Mouse (Mus musculus) heart, embryonic 11.5 days (tissue): Measurements from ENCODE around the gene Pitpna. TPM values are rescaled to one million over a fixed set of nuclear protein-coding genes. Genes with fewer than 3 reads are reported as not detected.

Source experiments
- ATAC-seq: fragments of 200-750 bp; cut with Nextera tagmentation; replicated peaks from 2 replicates; pipeline ENCODE4 v1.8.0; 2017; ENCODE audit warnings: moderate library complexity; ENCODE audit not compliant: insufficient number of reproducible peaks, low FRiP score, low TSS enrichment
- H3K27ac ChIP-seq: fragments of 300-500 bp; sonication (generic); 2 replicates; pipeline ENCODE4 v1.5.1; 2014; ENCODE audit warnings: mild to moderate bottlenecking, low read depth, low read length
- H3K27me3 ChIP-seq: fragments of 300-500 bp; sonication (generic); 2 replicates; pipeline ENCODE4 v1.6.1; 2014; ENCODE audit warnings: mild to moderate bottlenecking, low read length, mixed read lengths; ENCODE audit not compliant: control insufficient read depth, insufficient read depth
- H3K36me3 ChIP-seq: fragments of 300-500 bp; sonication (generic); 2 replicates; pipeline ENCODE4 v1.6.1; 2014; ENCODE audit warnings: mild to moderate bottlenecking, low read length, moderate library complexity, mixed read lengths; ENCODE audit not compliant: control insufficient read depth, insufficient read depth
- H3K4me1 ChIP-seq: fragments of 300-500 bp; sonication (generic); 2 replicates; pipeline ENCODE4 v1.6.1; 2014; ENCODE audit warnings: low read length; ENCODE audit not compliant: control insufficient read depth, insufficient read depth
- H3K4me2 ChIP-seq: fragments of 300-500 bp; sonication (generic); 2 replicates; pipeline ENCODE4 v1.6.1; 2014; ENCODE audit warnings: mild to moderate bottlenecking, moderate library complexity
- H3K4me3 ChIP-seq: fragments of 300-500 bp; sonication (generic); 2 replicates; pipeline ENCODE4 v1.5.1; 2014; ENCODE audit warnings: low read depth, low read length
- H3K9ac ChIP-seq: fragments of 300-500 bp; sonication (generic); 2 replicates; pipeline ENCODE4 v1.6.1; 2014; ENCODE audit warnings: mild to moderate bottlenecking, low read depth, low read length, moderate library complexity
- H3K9me3 ChIP-seq: fragments of 300-500 bp; sonication (generic); replicated peaks from 2 replicates; pipeline ENCODE4 v1.6.1; 2016; ENCODE audit warnings: low read length; ENCODE audit not compliant: control insufficient read depth
- WGBS: fragments of 180-500 bp; shearing (Covaris S2); extraction: QIAGEN DNeasy Blood & Tissue Kit; methylation state at CpG from one replicate; pipeline ENCODE4 v1.1.7; 2014; ENCODE audit not compliant: insufficient replicate concordance; 5-methylcytosine and 5-hydroxymethylcytosine counted together
- polyA plus RNA-seq: library from polyadenylated mRNA; unstranded; fragments of >200 nt; fragmentation: Nextera tagmentation; extraction: Ambion mirVana; gene quantifications from 2 replicates; pipeline ENCODE4 v1.2.1, GENCODE M21; 2014

The Pitpna gene
- polyA plus RNA-seq, 1 experiment from 2014 or later: 59.7 TPM

DNA sequence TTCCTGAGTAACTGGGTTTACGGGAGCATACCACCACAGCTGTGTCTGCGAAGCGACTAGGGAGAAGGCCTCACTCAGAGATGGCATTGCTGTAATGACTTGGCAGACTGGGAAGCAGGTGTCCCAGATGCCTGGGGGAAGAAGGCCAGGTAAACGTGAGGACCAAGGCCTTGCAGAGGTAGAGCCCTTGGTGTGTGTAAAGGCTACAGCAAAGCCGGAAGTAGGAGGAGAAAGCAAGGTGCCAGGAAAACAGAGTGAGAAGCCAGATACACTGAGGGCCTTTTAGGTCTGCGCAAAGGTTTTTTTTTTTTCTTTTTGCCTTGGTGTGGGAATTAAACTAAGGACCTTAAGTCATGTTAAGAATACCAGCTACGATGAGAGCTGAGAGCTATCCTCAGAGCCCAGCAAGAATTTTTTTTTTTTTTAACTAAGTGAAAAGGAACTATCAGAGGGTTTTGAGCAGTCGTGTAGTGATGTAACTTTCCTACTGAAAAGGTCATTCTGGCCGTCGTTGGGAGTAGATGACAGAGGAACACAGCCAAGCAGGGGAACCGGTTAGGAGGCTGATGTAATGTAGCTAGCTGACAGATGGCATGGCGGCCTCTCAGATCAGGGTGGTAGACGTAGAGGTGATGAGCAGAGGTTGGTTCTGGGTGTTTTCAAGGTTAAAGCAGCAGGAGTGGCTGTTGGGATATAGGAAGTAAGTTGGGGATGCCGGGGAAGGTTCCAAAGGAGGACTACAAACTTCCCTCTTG lies 71.3 kb downstream of the Pitpna start:
- Histone ChIP-seq H3K27me3 (no peaks in the 10 kb centered on the region), H3K4me2 (no peak overlapping the region), H3K4me3 (no peak overlapping the region), H3K9me3 (no peaks in the 10 kb centered on the region), H3K9ac (no peak overlapping the region), H3K36me3 (peaks cover 35% of the 10 kb centered on the region), H3K27ac (no peak overlapping the region), H3K4me1 (peaks cover 26% of the 10 kb centered on the region)
- no peak for ATAC-seq
- 83% methylated on average over 14 of the region's 14 CpGs for WGBS

DNA sequence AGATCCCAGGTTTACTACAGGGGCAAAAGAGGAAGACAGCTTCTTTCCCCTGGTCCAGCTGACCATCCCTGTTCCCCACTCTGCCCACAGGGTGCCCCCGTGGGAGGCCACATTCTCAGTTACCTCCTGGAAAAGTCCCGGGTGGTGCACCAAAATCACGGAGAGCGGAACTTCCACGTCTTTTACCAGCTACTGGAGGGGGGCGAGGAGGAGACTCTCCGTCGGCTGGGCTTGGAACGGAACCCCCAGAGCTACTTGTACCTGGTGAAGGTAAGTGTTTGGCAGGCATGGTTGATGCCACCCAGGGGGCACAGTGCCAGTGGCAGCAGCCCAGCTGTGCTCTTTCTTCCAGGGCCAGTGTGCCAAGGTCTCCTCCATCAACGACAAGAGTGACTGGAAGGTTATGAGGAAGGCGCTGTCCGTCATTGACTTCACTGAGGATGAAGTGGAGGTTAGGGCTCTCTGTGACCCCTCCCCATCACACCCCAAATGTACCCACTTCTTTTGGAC lies 72.2 kb downstream of the Pitpna start:
- Histone ChIP-seq H3K4me1 (peaks cover 17% of the 10 kb centered on the region), H3K9me3 (no peaks in the 10 kb centered on the region), H3K4me2 (no peak overlapping the region), H3K4me3 (no peak overlapping the region), H3K27ac (no peak overlapping the region), H3K9ac (no peak overlapping the region), H3K27me3 (no peaks in the 10 kb centered on the region), H3K36me3 (peaks cover 39% of the 10 kb centered on the region)
- no peak for ATAC-seq
- WGBS: 93% methylated on average over 12 of the region's 12 CpGs

DNA sequence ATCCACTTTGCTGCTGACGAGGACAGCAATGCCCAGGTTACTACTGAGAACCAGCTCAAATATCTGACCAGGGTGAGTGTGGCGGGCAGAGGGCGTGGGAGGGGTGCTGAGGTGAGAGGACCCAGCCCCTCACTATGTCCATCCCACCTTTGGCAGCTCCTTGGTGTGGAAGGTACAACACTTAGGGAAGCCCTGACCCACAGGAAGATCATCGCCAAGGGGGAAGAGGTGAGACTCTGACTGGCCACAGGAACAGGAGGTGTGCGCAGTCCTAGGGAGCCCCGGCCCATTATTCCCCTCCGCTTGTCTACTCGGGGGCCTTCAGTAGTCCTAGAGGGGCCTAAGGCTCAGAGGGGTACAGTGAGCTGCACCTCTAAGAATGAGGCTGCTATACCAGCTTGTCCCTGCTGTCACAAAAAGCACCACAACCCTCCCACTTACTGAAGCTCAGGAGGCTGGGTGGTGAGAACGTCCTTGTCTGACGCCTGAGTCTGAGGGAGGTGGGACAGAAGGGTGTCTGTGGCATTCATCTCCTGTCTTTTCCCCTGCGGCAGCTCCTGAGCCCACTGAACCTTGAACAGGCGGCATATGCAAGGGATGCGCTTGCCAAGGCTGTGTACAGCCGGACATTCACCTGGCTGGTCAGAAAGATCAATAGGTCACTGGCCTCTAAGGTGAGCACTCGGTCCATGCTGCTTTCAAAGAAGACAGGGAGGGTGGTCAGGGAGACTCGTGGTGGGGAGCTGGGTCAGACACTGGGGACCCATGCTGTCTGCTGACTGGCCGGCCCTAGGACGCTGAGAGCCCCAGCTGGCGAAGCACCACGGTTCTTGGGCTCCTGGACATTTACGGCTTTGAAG lies 73.3 kb downstream of the Pitpna start:
- H3K27ac ChIP-seq: no peak overlapping the region
- H3K4me1 ChIP-seq: peaks cover 13% of the 10 kb centered on the region
- H3K27me3 ChIP-seq: no peaks in the 10 kb centered on the region
- ATAC-seq: no peak
- no peaks in the 10 kb centered on the region for H3K9me3 ChIP-seq
- H3K36me3 ChIP-seq: peaks cover 48% of the 10 kb centered on the region
- H3K4me2 ChIP-seq: no peak overlapping the region
- H3K9ac ChIP-seq: no peak overlapping the region
- no peak overlapping the region for H3K4me3 ChIP-seq
- 90% methylated on average over 21 of the region's 21 CpGs for WGBS

DNA sequence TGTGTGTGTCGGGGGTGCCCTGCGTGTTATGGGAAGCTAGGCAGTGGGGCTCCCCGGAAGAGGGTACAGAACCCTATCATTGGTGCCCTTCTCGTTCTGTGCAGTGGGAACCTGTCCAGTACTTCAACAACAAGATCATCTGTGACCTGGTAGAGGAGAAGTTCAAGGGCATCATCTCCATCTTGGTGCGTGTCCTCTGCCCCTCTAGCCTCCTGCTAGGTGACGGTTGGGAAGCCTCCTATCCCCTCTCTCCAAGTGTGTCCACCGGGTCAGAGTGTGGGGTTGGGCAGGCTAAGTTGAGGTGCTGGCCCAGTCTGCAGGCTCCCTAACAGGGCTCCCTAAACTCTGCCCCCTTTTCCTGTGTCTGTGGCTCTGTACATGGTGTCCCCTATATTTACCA lies 74.2 kb downstream of the Pitpna start:
- no peak overlapping the region for H3K27ac ChIP-seq
- H3K27me3 ChIP-seq: no peaks in the 10 kb centered on the region
- no peaks in the 10 kb centered on the region for H3K9me3 ChIP-seq
- no peak overlapping the region for H3K4me3 ChIP-seq
- H3K36me3 ChIP-seq: peaks cover 56% of the 10 kb centered on the region
- H3K4me2 ChIP-seq: no peak overlapping the region
- peaks cover 3% of the 10 kb centered on the region for H3K4me1 ChIP-seq
- WGBS: 93% methylated on average over 7 of the region's 7 CpGs
- H3K9ac ChIP-seq: no peak overlapping the region
- ATAC-seq: no peak

DNA sequence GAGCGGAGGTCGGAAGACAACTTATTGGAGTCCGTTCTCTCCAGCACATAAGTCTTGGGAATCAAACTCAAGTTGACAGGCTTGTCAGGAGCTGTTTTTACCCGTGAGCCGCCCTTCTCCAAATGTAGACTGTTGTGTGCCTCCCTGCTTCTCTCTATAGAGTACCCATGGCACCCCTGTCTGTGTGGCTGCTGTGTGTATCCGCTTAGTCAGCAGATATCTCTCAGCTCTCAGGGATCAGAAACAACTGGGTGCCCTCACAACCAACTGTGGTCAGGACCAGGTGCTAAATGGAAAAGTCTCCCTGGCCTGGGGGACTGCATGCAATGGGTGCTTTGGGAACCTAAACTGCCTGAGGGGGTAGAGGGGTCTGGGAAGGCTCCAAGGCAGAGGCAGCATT lies 78.4 kb downstream of the Pitpna start:
- ATAC-seq: no peak
- H3K27ac ChIP-seq: no peak overlapping the region
- 91% methylated on average over 6 of the region's 6 CpGs for WGBS
- H3K9ac ChIP-seq: no peak overlapping the region
- H3K27me3 ChIP-seq: no peaks in the 10 kb centered on the region
- H3K4me1 ChIP-seq: no peaks in the 10 kb centered on the region
- H3K4me2 ChIP-seq: no peak overlapping the region
- H3K36me3 ChIP-seq: peaks cover 66% of the 10 kb centered on the region
- no peaks in the 10 kb centered on the region for H3K9me3 ChIP-seq
- H3K4me3 ChIP-seq: no peak overlapping the region

DNA sequence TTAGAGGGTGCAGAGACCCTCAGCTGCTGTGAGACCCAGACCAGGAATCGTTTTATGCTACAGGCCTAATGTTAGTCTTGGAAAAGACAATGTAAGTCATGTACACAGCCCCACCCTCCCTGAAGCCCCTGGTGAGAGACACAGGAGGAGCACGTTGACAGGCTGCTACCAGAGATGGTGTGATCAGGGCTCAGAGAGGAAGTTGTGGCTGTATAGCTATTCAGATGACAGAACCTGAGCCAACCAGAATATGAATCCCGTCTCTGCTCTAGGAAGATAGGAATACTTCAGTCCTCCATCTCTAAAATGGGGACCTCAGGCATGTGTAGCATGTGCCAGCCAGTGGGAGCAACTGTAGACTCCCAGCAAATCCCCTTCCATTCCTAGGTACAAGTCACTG lies 80.7 kb downstream of the Pitpna start:
- Histone ChIP-seq H3K36me3 (peaks cover 64% of the 10 kb centered on the region), H3K4me1 (no peaks in the 10 kb centered on the region), H3K9me3 (no peaks in the 10 kb centered on the region), H3K27ac (no peak overlapping the region), H3K9ac (no peak overlapping the region), H3K27me3 (no peaks in the 10 kb centered on the region), H3K4me3 (no peak overlapping the region), H3K4me2 (no peak overlapping the region)
- no peak for ATAC-seq
- 90% methylated on average over 3 of the region's 3 CpGs for WGBS

DNA sequence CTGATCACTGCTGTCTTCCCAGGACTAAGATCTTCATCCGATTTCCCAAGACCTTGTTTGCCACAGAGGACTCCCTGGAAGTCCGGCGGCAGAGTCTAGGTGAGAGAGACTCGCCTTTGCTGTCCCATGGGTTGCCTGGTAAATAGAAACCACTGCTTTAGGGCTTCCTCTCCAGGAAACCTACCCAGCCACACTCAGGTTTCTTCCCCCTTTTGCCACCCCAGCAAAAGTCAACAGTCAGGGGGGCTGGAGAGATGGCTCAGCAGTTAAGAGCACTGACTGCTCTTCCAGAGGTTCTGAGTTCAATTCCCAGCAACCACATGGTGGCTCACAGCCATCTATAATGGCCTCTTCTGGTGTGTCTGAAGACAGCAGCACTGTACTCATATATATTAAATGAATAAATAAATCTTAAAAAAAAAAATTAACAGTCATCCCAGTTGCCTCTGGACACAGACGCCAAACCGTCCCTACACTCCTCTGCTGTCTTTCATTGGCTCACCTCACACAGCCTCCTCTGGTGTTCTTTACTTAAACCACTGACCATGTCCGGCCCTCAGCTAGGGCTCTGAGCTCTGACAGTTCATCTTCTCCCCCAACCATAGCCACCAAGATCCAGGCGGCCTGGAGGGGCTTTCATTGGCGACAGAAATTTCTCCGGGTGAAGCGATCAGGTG lies 81.4 kb downstream of the Pitpna start:
- Histone ChIP-seq H3K36me3 (peaks cover 67% of the 10 kb centered on the region), H3K4me3 (no peak overlapping the region), H3K4me1 (no peaks in the 10 kb centered on the region), H3K9me3 (no peaks in the 10 kb centered on the region), H3K9ac (no peak overlapping the region), H3K27ac (no peak overlapping the region), H3K4me2 (no peak overlapping the region), H3K27me3 (no peaks in the 10 kb centered on the region)
- no peak for ATAC-seq
- WGBS: 88% methylated on average over 11 of the region's 11 CpGs

DNA sequence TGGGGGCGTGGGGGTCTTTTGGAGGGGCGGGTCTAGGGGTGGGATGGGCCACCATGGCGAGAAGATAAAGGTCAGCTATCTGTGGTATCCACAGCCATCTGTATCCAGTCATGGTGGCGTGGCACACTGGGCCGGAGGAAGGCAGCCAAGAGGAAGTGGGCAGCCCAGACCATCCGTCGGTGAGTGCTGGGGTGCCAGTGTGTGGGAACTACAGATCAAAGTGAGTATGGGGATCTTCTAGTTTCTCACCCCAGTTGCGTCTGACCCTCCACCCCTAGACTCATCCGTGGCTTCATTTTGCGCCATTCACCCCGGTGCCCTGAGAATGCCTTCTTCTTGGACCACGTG lies 81.9 kb downstream of the Pitpna start:
- Histone ChIP-seq H3K9ac (no peak overlapping the region), H3K4me2 (no peak overlapping the region), H3K27ac (no peak overlapping the region), H3K27me3 (no peaks in the 10 kb centered on the region), H3K4me1 (no peaks in the 10 kb centered on the region), H3K36me3 (peaks cover 64% of the 10 kb centered on the region), H3K4me3 (no peak overlapping the region), H3K9me3 (no peaks in the 10 kb centered on the region)
- WGBS: 90% methylated on average over 12 of the region's 12 CpGs
- no peak for ATAC-seq
